Mouse (Mus musculus) CH12.LX (cell line): ENCODE measurements around the gene Pik3c2g. TPM values are rescaled to one million over a fixed set of nuclear protein-coding genes. Genes with fewer than 3 reads are reported as not detected.

Source experiments
- DNase-seq: peaks from one replicate; pipeline ENCODE4 v3.0.0-alpha.2; 2013; ENCODE audit errors: extremely low read depth
- H3K27ac ChIP-seq: 2 replicates; pipeline ENCODE4 v1.5.1; 2012; ENCODE audit warnings: low read depth, mild to moderate bottlenecking, control low read depth, moderate library complexity; ENCODE audit not compliant: insufficient read depth
- H3K27me3 ChIP-seq: replicated peaks from 2 replicates; pipeline ENCODE3; 2012; ENCODE audit warnings: inconsistent platforms
- H3K36me3 ChIP-seq, 2 experiments: replicated peaks in 1 of 2; 2 replicates each; pipeline versions ENCODE3 to v1.6.1; 2012; ENCODE audit warnings: inconsistent platforms in 1 of 2, low read length in 1 of 2, mild to moderate bottlenecking in 1 of 2, mixed read lengths in 1 of 2, moderate library complexity in 1 of 2; ENCODE audit not compliant: control insufficient read depth in 1 of 2, insufficient read depth in 1 of 2
- H3K4me1 ChIP-seq, 2 experiments: 2 replicates each; pipeline ENCODE4 v1.6.1; 2012; ENCODE audit warnings: inconsistent platforms in 1 of 2, moderate library complexity in 1 of 2; ENCODE audit not compliant: insufficient read depth in 2 of 2, control insufficient read depth in 1 of 2
- H3K4me2 ChIP-seq: 2 replicates; pipeline ENCODE4 v1.6.1; 2012; ENCODE audit warnings: low read depth, mild to moderate bottlenecking, control low read depth; ENCODE audit not compliant: poor library complexity, insufficient read depth, severe bottlenecking
- H3K4me3 ChIP-seq, 3 experiments: fragments of 150-350 bp in 1 of 3; sonication (generic) in 1 of 3; replicated peaks in 1 of 3; 2 replicates each; pipeline versions ENCODE3 to v1.5.1; 2011 to 2012; ENCODE audit warnings: low read depth in 2 of 3, low read length in 2 of 3, mild to moderate bottlenecking in 2 of 3, moderate library complexity in 2 of 3, control low read depth in 1 of 3, improper control_type of control experiment in 1 of 3, inconsistent platforms in 1 of 3, mixed read lengths in 1 of 3; ENCODE audit not compliant: poor library complexity in 1 of 3
- H3K79me2 ChIP-seq: replicated peaks from 2 replicates; pipeline ENCODE4 v1.6.1; 2012; ENCODE audit warnings: mild to moderate bottlenecking, moderate library complexity; ENCODE audit not compliant: control insufficient read depth, poor library complexity, insufficient read depth, severe bottlenecking; ENCODE audit errors: extremely low read depth
- H3K9ac ChIP-seq: 2 replicates; pipeline ENCODE4 v1.6.1; 2012; ENCODE audit warnings: low read depth, mild to moderate bottlenecking, control low read depth, moderate library complexity; ENCODE audit not compliant: insufficient read depth
- H3K9me3 ChIP-seq: replicated peaks from 2 replicates; pipeline ENCODE3; 2012; ENCODE audit warnings: low read length, inconsistent platforms, mixed read lengths
- CHD2 ChIP-seq: IDR thresholded peaks from 2 replicates; pipeline ENCODE4 v1.6.1; 2011; ENCODE audit warnings: low read length, improper control_type of control experiment
- CTCF ChIP-seq, 2 experiments: IDR thresholded peaks in 1 of 2; conservative IDR thresholded peaks in 1 of 2; 2 replicates each; pipeline ENCODE4 v1.5.1; 2011 to 2012; ENCODE audit warnings: low read depth in 2 of 2, low read length in 2 of 2, improper control_type of control experiment in 1 of 2, inconsistent platforms in 1 of 2, mild to moderate bottlenecking in 1 of 2, moderate library complexity in 1 of 2
- ELF1 ChIP-seq: IDR thresholded peaks from 2 replicates; pipeline ENCODE4 v1.6.1; 2014; ENCODE audit warnings: low read depth, mild to moderate bottlenecking, inconsistent platforms, low read length, improper control_type of control experiment
- JUND ChIP-seq: conservative IDR thresholded peaks from 2 replicates; pipeline ENCODE4 v1.6.1; 2011; ENCODE audit warnings: low read depth, low read length, improper control_type of control experiment
- KAT2A ChIP-seq: IDR thresholded peaks from 2 replicates; pipeline ENCODE4 v1.6.1; 2012; ENCODE audit warnings: low read length, improper control_type of control experiment, inconsistent platforms; ENCODE audit not compliant: insufficient replicate concordance
- MAFK ChIP-seq: IDR thresholded peaks from 2 replicates; pipeline ENCODE4 v1.6.1; 2011; ENCODE audit warnings: low read length, improper control_type of control experiment; ENCODE audit not compliant: insufficient replicate concordance
- MAX ChIP-seq: IDR thresholded peaks from 2 replicates; pipeline ENCODE4 v1.6.1; 2011; ENCODE audit warnings: low read length, improper control_type of control experiment
- MEF2A ChIP-seq: IDR thresholded peaks from 2 replicates; pipeline ENCODE4 v1.6.1; 2014; ENCODE audit warnings: low read depth, mild to moderate bottlenecking, inconsistent platforms, low read length, improper control_type of control experiment, borderline replicate concordance
- MYC ChIP-seq: IDR thresholded peaks from 2 replicates; pipeline ENCODE4 v1.6.1; 2011; ENCODE audit warnings: low read depth, mild to moderate bottlenecking, improper control_type of control experiment, low read length
- NELFE ChIP-seq: IDR thresholded peaks from 2 replicates; pipeline ENCODE4 v1.6.1; 2011; ENCODE audit warnings: low read depth, low read length, improper control_type of control experiment
- POLR2A ChIP-seq: IDR thresholded peaks from 2 replicates; pipeline ENCODE4 v1.6.1; 2011; ENCODE audit warnings: low read depth, mild to moderate bottlenecking, improper control_type of control experiment, low read length
- RAD21 ChIP-seq: IDR thresholded peaks from 2 replicates; pipeline ENCODE4 v1.6.1; 2011; ENCODE audit warnings: low read depth, mild to moderate bottlenecking, low read length, improper control_type of control experiment, moderate library complexity
- RCOR1 ChIP-seq: conservative IDR thresholded peaks from 2 replicates; pipeline ENCODE4 v1.6.1; 2012; ENCODE audit warnings: low read depth, mild to moderate bottlenecking, inconsistent platforms, low read length, improper control_type of control experiment
- SMC3 ChIP-seq: IDR thresholded peaks from 2 replicates; pipeline ENCODE4 v1.6.1; 2011; ENCODE audit warnings: low read depth, low read length, improper control_type of control experiment
- TBP ChIP-seq: conservative IDR thresholded peaks from 2 replicates; pipeline ENCODE4 v1.6.1; 2011; ENCODE audit warnings: low read depth, low read length, improper control_type of control experiment
- USF1 ChIP-seq: IDR thresholded peaks from 2 replicates; pipeline ENCODE4 v1.6.1; 2014; ENCODE audit warnings: low read depth, mild to moderate bottlenecking, inconsistent platforms, low read length, improper control_type of control experiment
- USF2 ChIP-seq: conservative IDR thresholded peaks from 2 replicates; pipeline ENCODE4 v1.6.1; 2011; ENCODE audit warnings: low read depth, low read length, improper control_type of control experiment
- ZKSCAN1 ChIP-seq: IDR thresholded peaks from 2 replicates; pipeline ENCODE4 v1.6.1; 2012; ENCODE audit warnings: low read depth, inconsistent platforms, low read length, improper control_type of control experiment, borderline replicate concordance
- ZMIZ1 ChIP-seq: IDR thresholded peaks from 2 replicates; pipeline ENCODE4 v1.6.1; 2012; ENCODE audit warnings: low read depth, mild to moderate bottlenecking, inconsistent platforms, low read length, improper control_type of control experiment
- dilution Hi-C: fragments of 300-500 bp; cut with MboI; formaldehyde crosslinking; loops from 2 replicates; pipeline ENCODE4 v1.14.3; 2020; ENCODE audit warnings: low sequenced_read_pairs; ENCODE audit not compliant: extremely low pct_unique_long_range_greater_than_20kb, extremely low pct_ligation_motif_present
- in situ Hi-C: fragments of 300-500 bp; cut with MboI; formaldehyde crosslinking; loops from 3 replicates; pipeline ENCODE4 v1.14.3; 2019; ENCODE audit warnings: low sequenced_read_pairs, low pct_ligation_motif_present, low pct_unique_long_range_greater_than_20kb, mixed read lengths
- polyA plus RNA-seq: library from polyadenylated mRNA; unstranded; fragments of >175 nt; gene quantifications from 2 replicates; pipeline ENCODE4 v1.2.1, GENCODE M21; 2012; ENCODE audit warnings: low read depth; ENCODE audit not compliant: insufficient read length
- total RNA-seq, 2 experiments: library from RNA; depleted of rRNA; stranded (reverse); fragments of 300-350 nt in 1 of 2; fragments of >200 nt in 1 of 2; gene quantifications; 2 replicates each; pipeline ENCODE4 v1.2.3; 2012 to 2014

The Pik3c2g gene
- total and polyA plus RNA-seq, 3 experiments, result not detected

DNA sequence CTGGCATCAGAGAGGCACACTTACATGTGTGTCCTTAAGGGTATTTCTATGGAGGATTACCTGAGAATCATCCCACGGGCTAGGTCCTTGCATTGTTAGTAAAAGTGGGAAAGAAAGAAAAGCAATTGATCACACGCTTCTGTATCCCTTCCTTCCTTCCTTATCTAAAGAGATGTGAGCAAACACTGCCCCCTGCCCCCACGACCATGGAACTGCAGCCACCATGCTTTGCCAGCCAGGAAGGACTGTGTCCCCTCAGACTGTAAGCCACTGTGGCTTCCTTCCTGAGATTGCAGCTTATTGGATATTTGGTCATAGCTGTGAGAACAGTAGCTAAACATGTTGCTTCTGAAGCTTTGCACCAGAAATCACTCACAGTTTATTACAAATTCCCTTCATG lies 418.2 kb downstream of the Pik3c2g start:
- Histone ChIP-seq H3K27ac (no peak overlapping the region), H3K9me3 (peaks cover 41% of the 10 kb centered on the region), H3K79me2 (no peaks in the 10 kb centered on the region), H3K4me3 (no peak overlapping the region), H3K27me3 (no peaks in the 10 kb centered on the region), H3K9ac (no peak overlapping the region), H3K4me1 (no peaks in the 10 kb centered on the region), H3K36me3 (no peaks in the 10 kb centered on the region), H3K4me2 (no peak overlapping the region)
- TF ChIP-seq CTCF (conservative IDR thresholded peaks at IDR 0.05 in 1 of 2, IDR thresholded peaks at IDR 0.05 in 1 of 2; ENCODE audit: low read depth in 2 of 2, low read length in 2 of 2) (no peak), MYC (no peak), TBP (no peak), KAT2A (no peak), USF1 (no peak), MEF2A (no peak), USF2 (no peak), NELFE (no peak), RAD21 (no peak), ZMIZ1 (no peak), POLR2A (no peak), ELF1 (no peak), MAX (no peak), CHD2 (no peak), ZKSCAN1 (no peak), JUND (no peak), MAFK (no peak), RCOR1 (no peak), SMC3 (no peak)
- dilution Hi-C loops (no loop called here), in situ Hi-C loops (no loop called here)
- no peak for DNase-seq

Other genes with a start within 250 kb of the Pik3c2g start
- gene Rergl, start 85.2 kb upstream of the Pik3c2g start, total RNA-seq (2012; rRNA removed), result not detected in 2 replicates
- gene Rergl, start 85.2 kb upstream of the Pik3c2g start, total RNA-seq (2014; rRNA removed), result not detected in 2 replicates
- not detected in 2 replicates for gene Rergl, start 85.2 kb upstream of the Pik3c2g start, polyA plus RNA-seq